Mouse (Mus musculus) hematopoietic stem cell, adult 5-6 weeks (primary cell): ENCODE results near the gene Lhfpl4. TPM values are rescaled to one million over a fixed set of nuclear protein-coding genes. Genes with fewer than 3 reads are reported as not detected.

ENCODE experiments used
- ATAC-seq, 2 experiments: fragments of 125-278 bp in 1 of 2; replicated peaks in 1 of 2; 2 replicates each; pipeline ENCODE4 v1.8.0; 2016 to 2017; ENCODE audit warnings: inconsistent platforms in 2 of 2, mild to moderate bottlenecking in 2 of 2, moderate number of reproducible peaks in 2 of 2, low read depth in 1 of 2, moderate TSS enrichment in 1 of 2; ENCODE audit not compliant: low FRiP score in 2 of 2, poor library complexity in 2 of 2, severe bottlenecking in 2 of 2, insufficient read depth in 1 of 2, low TSS enrichment in 1 of 2
- total RNA-seq: library from RNA; stranded (forward); fragments of 172-1452, 232-1000 nt; gene quantifications from 2 replicates; pipeline ENCODE4 v1.2.3, GENCODE M21; 2017

Lhfpl4 gene
- total RNA-seq, 1 experiment from 2014 or later: not detected

DNA sequence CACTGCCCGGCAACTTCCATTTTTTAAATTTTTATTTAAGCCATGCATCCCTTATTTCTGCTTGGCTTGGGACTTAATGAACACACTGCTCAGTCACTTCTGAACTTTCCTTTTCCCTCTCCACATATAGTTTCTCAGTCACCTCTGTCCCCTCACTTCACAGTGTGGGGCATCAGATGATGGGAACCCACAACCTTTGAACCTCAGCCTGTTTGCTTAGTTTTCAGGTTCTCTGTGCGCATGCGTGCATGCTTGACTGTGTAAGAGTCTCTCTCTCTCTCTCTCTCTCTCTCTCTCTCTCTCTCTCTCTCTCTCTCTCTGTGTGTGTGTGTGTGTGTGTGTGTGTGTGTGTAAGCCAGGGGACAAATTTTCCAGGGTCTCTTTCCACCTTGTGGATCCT is 19.7 kb downstream of the Lhfpl4 start:
- no peak for ATAC-seq

DNA sequence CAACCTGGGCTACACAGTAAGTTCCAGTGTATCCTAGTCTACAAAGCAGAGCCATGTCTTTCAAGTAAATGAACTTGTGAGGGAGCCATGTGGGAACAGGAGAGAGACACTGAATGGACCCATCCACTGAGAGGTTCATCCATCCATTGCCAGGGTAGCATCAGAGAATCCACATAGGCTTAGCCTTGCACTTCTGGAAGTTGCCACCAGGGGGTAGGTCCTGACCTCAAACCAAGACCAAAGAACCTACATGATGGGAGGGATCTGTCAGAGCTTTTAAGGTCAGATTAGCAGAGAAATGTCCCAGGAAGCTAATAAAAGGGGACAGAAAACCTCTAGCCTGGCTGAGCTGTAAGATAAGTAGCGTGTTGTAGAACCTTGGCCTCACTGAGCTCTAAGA is 22.6 kb downstream of the Lhfpl4 start:
- ATAC-seq: peak; percentile 72 to 85; a peak in 3 of 4 replicates

GRCm38 (mm10) chr6:113172011-113172410 is 23.2 kb downstream of the Lhfpl4 start:
- ATAC-seq: no peak

GRCm38 (mm10) chr6:113170651-113171050 is 24.5 kb downstream of the Lhfpl4 start:
- ATAC-seq: no peak

DNA sequence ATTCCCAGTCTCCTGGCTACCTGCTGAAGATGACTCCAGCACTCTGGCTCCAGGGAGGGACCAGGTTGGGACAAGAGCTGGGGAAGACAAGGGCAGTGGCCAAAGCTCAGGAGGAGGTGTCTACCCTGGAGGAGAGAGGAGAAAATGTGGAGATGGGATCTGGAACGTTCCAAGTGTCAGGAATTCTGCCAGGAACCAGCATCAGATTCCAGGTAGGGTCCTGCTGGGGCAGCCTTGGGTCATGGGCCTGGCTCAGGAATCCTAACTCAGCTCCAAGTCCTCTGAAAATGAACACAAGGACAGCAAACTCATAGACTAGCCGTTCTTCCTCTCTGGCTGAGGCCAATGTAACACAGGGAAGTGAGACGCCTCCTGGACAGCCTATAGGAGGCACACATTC is 25.3 kb downstream of the Lhfpl4 start:
- no peak for ATAC-seq

GRCm38 (mm10) chr6:113168316-113168975 is 26.7 kb downstream of the Lhfpl4 start:
- no peak for ATAC-seq

DNA sequence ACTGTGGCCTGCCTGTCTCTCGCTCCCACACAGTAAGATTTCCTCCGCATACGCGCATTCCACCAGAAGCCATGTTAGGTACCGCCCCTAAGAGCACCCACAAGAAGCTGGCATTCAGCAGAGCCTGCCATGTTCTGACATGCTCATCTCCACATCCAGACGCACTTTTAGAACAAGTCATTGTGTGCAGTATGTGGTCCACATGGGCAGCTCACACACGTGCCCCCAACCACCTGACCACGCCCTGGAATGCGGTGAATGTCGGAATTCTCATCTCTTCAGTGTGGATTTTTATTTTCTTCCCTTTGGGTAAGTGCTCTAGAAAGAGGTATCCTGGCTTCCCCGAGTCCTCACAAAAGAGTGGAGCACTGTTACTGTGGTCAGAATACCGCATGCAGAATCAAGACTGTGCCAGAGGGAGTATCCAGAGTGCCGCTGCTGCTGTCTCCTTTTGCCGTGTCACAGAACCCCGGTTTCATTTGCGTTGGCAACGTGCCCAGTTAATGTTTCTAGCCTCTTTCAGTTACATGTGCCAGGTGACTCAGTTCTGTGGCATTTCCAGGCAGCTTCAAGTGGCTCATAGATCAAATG is 28.4 kb downstream of the Lhfpl4 start:
- ATAC-seq: peak; percentile 67 to 70

- ATAC-seq: no peak
These were observed 31.7 kb downstream of the Lhfpl4 start for GRCm38 (mm10) chr6:113163513-113163912.

- ATAC-seq: no peak
These were observed 33.2 kb downstream of the Lhfpl4 start for GRCm38 (mm10) chr6:113161982-113162381.

DNA sequence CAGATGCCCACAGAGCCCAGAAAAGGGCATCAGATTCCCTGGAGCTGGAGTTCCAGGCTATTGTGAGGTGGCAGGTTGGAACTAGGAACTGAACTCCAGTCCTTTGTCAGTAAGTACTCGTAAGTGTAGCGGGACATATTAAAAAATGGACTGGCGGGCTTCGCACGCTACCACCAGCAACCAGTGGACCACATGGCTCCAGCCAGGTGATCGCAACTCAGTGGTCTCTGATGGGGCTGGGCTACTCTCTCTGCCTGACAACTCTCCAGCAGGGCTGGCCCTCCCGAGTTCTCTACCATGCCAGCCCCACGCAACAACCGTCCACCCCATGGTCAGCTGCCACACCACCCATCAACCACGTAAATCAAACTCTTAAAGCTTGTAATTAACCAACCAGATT is 35.1 kb downstream of the Lhfpl4 start:
- ATAC-seq: no peak

- no peak for ATAC-seq
These were observed 39.1 kb downstream of the Lhfpl4 start for GRCm38 (mm10) chr6:113156064-113156463.

- ATAC-seq: no peak
These were observed 40.3 kb downstream of the Lhfpl4 start for GRCm38 (mm10) chr6:113154886-113155285.

DNA sequence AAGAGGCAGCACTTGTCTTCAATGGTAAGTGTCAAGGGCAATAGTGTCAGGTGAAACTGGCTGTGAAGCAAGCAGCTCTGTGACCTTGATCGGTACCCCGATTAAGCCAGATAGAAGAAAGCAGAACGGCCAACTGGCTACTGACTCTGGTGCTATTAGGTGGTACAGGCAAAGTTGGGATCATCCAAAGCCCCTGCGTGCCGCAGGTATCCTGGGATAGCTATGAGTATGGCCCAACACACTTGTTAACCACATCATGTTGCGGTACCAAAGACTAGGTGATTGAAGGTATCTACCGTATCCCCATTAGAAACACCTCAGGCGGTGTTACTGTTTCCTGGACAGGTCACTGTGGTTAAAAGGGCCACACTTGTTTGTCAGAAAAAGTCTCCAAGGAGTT is 41.1 kb downstream of the Lhfpl4 start:
- no peak for ATAC-seq

DNA sequence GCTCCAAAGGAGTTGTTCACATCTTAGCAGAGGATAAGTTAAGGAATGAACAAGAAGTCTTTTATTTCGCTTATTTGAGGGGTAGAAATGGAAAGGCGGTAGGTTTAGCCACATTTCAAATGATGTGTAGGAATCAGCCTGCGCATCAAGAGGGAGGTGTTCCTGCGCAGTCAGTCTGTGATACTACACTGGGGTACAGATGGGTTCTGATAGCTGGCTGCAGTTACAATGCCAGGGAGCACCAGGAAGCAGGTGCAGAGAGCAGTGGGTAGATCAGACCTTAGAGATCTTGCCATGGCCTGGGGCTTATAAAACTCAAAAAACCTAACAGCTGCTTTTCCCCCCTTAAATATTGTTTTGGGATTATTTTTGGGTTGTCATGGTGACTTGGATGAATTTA is 49.9 kb downstream of the Lhfpl4 start:
- no peak for ATAC-seq

DNA sequence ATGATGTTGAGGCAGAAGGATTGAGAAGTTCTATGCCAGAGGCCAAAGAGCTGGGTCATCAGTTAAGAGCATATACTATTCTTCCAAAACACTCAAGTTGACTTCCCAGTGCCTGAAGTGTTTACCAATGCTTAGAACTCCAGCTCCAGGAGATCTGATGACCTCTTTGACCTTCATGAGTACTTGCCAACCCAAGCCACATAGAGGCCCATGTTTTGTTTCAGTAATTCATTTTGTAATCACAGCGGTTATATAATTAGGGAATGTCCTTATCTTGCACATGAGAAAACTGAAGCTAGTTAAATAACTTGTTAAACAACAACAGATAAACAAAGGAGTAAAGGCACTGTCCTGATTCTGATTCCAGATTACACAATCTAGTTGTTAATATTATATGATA is 50.4 kb downstream of the Lhfpl4 start:
- ATAC-seq: no peak

GRCm38 (mm10) chr6:113141389-113142094 is 53.6 kb downstream of the Lhfpl4 start:
- ATAC-seq: no peak

DNA sequence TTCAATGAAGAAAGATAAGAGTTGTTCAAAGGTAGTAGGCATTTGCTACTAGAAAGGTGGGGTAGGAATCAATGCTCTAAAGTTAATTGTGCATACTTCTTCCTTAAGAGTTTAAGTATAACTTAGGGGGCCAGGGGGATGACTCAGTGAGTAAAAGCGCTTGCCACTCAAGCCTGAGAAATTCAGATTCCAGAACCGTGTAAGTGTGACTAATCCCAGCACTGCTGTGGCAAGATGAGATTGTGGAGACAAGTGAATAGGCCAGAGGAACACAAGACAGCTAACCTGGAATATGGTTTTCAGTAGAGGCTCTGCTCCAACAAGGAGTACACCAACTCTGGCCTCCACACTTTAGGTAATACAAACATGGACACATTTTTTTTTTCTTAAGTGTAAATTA is 61.8 kb downstream of the Lhfpl4 start:
- ATAC-seq: no peak

- no peak; a peak in 1 of 4 replicates for ATAC-seq
These were observed 74.4 kb downstream of the Lhfpl4 start for GRCm38 (mm10) chr6:113120806-113121205.
